Mouse (Mus musculus) skeletal muscle tissue, adult 2 months (tissue): ENCODE measurements around the gene Abcb5.

Source experiments
- DNase-seq: peaks from one replicate; pipeline ENCODE4 v3.0.0-alpha.2; 2012; ENCODE audit warnings: low read depth, low spot score

The Abcb5 gene

DNA sequence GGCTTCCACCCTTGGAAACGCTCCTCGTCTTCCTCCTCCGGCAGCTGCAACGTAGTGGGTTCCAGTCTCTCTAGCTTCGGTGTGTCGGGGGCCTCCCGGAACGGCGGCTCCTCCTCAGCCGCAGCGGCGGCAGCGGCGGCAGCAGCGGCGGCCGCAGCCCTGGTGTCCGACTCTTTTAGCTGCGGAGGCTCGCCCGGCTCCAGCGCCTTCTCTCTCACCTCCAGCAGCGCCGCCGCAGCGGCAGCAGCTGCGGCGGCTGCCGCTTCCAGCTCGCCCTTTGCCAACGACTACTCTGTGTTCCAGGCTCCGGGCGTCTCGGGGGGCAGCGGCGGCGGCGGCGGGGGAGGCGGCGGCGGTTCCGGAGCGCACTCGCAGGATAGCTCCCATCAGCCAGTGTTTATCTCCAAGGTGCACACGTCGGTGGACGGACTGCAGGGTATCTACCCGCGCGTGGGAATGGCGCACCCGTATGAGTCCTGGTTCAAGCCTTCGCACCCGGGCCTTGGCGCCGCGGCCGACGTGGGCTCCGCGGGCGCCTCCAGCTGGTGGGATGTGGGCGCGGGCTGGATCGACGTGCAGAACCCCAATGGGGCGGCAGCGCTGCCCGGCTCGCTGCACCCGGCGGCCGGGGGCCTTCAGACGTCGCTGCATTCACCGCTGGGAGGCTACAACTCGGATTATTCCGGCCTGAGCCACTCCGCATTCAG is 117.6 kb downstream of the Abcb5 start:
- no peak for DNase-seq

DNA sequence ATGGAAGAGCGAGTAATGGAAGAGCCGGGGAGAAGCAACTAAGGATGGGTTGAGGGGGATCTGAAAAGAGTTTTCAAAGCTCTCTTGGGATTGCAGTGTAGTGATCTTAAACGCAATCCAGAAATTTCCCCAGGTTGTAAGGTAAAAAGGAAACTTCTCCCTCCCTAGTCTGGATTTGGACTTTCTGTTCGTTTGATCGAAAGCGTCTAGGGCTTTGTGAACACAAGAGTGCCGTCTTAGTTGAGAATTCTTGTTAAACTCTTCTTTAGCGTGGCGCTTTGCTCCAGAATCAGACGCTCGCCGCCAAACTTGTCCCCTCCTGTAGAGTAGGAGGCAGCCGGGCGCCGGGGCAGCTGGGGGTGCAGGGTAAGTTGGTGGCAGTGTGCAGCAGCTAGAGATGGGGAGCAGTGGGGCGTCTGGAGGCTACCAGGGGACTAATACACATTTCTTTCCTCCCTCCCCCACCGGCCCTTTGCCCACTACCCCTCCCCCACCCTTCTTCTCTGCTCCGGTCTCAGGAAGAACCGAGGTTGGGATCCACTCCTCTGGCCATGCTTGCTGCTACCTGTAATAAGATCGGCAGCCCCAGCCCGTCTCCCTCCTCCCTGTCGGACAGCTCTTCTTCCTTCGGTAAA is 118.2 kb downstream of the Abcb5 start:
- DNase-seq, result no peak

DNA sequence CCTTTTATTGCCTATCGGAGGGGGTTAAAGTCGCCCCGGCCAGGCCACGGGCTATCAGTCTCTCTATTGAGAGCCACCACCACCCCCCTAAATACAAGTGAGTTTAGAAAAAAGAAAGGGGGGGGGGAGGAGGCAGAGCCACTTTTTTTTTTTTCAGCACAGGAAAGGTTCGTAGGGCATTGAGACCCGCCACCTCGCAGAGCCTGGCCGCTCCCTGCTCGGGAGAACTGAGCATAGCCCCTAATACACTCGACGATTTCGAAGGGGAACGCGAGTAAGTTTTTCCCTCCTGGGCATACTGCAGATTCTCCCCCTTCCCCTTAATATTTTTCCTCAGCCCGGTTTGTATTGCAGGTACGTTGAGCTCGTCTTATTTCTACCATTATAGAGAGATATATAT is 118.8 kb downstream of the Abcb5 start:
- DNase-seq, result no peak

DNA sequence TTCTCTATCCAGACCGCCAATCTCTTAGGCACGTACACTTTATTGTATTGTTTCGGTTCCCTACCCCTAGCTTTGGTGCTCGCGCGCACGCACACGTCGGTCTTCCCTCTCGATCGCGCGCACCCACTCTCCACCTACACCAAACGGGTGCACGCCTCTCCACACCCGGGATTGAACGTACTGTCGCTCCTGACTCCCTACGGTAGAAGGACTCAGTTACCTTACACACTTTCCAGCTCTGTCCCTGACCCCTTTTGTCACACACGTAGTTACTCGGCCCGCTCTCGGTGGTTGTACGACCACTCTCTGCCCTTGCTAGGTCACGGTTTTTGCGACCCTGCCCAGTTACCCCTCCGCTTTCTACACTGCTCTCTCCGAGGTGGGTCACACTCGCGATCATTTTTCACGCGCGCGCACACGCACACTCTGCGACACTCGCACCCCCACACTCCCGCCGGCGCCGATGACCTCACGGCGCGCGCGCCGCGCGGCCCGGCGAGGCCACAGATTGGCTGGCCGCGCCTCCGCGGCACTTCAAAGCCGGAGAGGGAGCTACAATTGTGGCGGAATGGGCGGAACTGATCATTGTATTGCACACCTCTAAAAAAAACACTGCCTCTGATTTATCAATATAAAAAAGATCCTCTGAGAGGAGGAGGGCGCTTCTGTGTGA is 119.4 kb downstream of the Abcb5 start:
- DNase-seq, result no peak

DNA sequence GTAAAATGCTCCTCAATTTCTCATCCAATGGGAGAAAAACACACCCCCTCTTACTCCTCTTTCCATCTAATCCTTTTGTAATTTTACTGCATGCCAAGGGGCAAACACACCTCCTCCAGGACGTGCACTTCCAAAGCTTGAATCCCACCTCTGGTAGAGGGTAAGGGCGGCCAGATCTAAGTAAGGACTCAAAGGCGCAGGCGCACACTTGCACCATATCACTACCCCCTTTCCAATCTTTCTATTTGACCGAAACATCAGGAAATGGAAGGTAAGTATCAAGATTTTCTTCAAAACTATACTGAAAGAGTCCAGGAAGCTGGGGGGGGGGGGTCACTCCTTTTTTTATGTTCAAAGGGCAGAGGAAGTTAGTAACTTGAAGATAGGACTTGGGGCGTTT is 120.0 kb downstream of the Abcb5 start, which contains the start of gene Sp8:
Gene Sp8 (plus strand): TSS at position 109 of the 400 bp plus-strand sequence.
- no peak for DNase-seq

DNA sequence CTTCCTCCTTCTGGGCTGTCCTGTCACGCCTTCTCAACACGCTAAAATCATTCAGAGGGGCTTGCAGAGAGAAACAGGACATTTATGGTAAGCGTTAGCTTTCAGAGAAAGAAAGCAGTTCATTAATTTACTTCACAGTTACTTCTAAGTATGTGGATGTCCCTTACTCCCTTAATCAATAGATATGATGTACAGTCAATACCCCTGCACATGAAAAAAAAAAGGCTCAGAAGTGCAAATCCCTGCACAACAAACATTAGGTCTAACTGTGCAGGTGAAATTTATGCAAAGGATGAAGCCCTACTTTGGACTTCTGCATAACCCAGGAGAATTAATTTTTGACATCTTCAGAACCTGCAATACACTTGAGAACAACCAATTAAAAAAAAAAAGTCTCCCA is 120.9 kb downstream of the Abcb5 start:
- DNase-seq, result no peak

DNA sequence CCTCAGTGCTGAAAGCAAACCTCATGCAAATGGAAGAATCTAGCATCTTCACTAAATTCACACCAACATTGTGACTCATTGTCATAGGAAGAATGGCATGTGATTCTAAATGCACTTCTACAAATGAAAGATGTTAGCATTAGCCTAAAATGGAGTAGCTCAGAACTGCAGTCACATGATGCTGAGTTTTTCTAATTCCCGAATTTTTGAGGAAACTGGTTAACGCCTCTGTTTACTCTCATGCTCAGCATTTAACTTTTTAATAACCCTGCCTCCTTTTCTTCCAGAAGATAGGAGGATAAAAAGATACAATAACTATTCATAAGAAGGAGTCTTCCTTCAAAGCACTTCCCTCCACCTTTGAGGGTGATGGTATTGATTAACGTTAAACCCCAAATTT is 121.4 kb downstream of the Abcb5 start:
- DNase-seq, result no peak

DNA sequence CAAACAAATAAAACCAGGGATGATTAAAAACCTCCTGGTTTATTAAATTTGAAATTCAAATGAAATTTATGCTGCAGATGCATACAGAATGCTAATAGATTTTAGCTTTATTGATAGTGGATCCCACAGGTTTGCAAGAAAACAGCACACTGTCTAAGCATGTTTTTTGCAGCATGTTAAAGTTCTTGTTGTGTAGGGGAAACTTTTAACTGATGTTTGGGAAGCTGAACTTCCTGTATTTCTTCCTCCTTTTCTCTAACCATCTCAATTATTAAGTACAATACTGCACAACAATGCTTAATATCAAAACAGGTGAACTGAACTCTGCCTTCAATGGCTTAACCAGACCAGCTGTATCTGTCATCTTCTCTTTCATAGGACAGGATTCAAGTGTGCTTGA is 122.1 kb downstream of the Abcb5 start:
- no peak for DNase-seq

DNA sequence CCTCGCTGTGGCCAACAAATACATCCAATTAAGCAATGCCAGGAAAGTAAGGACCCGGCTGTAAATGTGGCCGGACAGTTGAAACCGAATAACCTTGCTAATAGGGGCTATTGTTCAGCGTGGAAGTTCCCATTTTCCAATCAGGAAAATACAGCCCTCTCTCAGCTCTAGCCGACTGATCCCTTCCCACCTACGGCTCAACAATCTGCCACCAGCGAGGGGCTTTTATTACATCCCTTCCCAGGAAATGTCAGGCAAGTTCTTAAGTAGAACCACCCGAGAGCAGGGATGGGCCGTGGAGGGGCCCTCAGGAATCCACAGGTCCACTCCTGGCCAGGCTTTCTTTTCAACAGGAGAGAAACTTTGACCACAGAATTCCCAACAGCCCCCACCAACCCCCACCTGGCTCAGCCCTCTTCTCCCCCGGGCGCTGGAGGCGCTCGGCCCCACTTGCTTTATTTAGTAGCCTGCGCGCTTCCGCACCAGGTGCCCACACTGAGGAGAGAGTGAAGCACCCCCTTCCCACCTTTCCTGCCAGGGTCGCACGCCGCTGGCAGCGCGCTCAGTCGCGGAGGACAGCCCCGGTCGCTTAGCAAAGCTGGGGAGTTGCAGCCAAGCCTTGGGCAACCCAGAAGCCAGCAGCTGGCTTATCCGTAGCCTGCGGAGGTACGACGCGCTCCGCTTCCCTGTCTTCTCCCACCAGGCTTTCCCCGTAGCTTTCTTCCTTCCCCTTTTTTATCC is 123.4 kb downstream of the Abcb5 start:
- no peak for DNase-seq

DNA sequence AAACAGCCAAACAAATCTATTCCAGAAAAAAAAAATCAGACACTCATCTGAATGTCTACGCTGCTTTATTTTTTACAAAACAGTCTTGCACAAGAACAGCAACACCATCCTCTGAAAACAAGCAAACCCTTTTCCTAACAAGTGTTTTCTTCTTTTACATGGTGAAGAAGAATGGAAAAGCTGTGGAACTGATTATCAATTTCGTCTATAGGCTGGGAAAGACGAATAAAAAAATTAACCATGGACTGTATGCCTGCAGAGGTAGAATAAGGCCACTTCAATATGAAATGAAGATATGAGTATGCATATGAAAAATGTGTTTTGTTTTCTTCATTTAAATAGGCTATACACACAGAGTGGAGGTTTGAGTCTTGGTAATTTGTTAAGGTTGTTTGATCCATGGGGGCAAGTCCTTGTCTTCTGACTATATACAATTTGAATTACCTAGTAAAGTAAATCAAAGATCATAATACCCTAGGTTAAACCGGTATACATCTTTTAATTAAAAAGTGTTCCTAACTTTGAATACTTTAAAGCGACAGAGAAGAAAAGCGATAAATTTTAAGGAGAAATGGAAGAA is 124.2 kb downstream of the Abcb5 start:
- DNase-seq, result no peak

DNA sequence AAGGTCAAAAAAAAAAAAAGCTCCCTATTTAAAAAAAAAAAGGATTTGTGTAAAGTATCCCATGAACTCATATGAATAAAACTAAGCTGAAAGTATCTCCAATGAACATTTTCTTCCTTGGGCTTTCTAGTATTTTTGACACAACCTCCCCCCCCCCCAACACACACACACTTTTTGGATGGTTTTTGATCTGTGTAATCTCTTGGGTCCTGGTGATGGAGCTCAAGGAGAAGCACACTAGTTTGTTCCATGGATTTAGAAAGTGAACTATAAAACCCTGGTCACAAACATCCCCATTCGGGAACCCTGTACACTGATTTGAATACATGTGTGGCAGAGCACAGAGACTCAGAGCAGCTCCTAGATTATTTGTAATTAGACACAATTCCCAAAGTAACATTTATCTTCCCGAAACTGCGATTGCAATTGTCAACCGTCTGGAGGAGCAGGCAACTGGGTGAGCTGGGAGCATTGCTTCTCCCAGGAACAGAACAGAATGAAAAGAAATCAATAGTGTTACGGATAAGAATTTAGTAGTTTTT is 124.8 kb downstream of the Abcb5 start:
- no peak for DNase-seq

DNA sequence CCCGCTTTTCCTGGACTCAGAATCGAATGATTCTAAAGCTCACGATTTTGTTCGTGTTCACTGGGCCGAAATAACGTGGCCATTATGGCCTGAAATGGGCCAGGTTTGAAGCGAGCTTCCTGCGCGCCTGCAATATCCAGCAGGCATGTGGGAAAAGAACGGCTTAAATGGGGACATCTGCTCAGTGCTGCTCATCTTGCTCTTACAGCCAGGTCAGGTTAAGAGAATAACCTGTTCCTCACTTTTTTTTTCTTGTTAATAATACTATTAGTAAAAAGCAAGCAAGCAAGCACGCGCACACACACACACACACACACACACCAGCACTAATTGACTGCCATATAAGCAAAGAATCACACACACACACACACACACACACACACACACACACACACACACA is 125.4 kb downstream of the Abcb5 start:
- no peak for DNase-seq

DNA sequence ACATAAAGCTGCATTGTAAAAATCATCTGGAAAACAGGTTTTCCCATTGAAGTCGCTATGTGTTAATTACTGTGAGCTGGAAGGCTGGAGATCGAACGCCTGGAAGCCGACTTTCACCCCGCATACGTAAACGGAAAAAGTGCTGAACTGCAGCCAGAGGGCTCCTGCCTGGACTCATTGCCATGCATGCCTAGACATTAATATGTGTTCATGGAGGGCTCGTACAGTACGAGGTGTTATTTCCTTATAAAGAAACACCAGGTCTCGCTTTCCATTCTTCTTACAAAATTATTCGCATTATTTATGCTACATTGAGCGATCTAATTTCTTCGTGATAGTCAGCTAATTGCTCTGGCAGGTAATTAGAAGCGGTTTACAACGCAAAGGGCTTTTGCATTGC is 125.9 kb downstream of the Abcb5 start:
- no peak for DNase-seq

DNA sequence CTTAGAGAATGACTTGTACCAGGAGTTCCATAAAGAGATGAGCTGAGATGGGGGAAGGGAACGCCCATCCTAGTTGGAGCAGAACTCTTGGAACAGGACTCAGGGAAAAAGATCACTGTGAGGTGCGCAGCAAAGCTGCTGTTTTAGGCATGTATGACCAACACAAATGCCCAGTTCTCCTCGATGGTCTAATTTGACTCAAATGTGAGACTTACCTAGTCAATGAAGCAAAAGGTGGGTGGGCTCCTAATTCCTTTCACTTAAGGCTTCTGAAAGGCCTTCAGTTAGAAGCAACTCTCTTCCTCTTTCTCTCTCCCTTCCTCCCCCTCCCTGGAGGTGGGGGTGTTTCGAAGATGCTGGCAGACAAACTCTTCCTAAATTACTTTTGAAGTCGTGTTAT is 126.8 kb downstream of the Abcb5 start:
- no peak for DNase-seq

DNA sequence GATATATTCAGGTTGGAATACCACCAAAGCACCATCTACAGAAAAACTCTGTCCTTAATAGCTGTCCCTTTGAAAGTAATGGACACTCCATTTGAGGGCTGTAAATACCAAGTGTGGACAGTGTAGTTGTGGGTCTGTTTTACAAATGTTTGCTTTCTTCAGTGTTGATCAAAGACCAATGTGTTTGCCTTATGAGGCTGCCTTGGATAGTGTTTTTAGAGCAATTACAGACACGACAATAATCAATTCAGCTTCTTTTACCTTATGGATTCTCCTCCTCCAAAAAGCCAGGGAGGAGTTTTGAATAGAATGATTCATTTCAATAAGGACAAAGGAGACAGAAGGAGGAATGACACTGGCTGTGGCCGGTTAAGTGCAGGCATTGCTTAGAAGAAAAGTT is 128.0 kb downstream of the Abcb5 start:
- no peak for DNase-seq

DNA sequence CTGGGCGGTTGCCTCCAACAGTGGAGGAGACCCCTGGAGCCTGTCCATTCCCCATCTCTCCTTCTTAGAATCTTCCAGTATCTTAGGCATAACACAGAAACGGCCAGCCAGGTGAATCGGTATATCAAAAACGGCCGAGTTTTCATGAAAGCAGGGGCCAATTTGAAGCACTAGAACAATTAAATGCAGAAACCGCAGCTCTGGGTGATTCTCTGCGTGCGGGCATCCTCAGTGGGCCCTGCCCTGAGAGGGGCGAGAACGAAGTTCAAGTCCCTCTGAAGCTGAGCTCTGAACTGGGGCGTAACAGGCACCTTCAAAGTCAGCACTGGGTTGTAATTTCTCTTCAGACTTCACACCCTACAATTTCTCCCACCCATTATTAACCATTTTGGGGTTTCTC is 128.9 kb downstream of the Abcb5 start:
- no peak for DNase-seq

DNA sequence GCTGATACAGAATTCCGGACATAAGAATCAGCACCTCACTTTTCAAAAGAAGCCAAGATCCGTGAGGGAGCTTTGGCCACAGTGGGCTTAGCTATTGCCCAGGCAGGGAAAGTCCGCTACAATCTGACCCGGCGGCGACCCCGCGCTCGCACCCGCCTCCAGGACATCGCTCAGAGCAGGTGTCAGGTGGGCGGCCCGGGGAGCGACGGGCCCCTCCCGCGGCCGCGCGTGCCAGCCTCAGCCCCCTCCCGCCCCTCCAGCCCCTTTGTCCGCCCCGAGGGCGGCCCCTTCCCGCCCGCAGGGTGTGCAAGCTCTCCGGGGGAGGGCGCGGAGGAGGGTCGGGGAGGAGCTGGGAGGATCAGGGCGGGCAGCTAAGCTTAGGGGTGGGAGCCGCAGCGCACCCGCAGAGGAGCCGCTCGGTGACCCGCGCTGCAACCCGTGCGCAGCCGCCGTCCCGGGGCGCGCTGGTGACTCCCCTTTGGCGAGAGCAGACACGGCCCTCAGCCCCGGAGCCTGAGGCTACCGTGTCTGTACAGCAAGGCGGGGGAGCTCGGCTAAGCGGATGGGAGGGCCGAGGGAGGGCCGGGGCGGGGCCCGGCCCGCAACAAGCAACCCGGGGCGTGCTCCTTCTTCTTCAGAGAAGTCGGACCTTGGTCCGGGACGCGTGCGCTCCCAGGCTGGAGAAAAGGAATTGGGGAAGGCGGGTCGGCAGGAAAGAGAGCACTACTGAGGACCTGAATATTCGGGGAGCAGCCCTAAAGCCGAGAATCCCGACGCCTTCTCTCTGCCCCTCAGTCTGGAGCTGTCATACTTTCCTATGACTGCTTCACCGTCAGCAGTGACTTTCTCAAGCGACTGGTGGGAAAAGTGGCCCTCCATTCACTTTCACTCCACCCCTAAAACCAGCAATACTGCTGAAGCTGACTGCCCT is 129.5 kb downstream of the Abcb5 start:
- no peak for DNase-seq

DNA sequence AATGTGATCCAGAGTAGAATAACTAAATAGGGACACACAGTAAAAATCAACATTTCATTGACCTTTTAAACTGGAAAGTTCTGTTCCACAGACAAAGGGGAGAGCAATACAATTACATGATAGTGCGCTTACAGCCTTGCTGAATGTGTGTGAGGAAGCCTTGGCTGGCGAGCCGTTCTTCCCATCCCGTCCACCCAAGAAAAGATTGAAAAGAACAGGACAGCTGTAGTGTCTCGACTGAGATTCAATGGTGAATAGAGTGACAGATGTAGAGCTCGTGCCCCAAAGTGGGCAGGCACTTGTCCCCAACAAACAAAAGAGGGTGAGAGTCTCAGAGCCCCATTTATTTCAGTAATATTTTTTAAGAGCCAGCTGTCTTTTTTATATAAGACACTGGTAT is 136.3 kb downstream of the Abcb5 start:
- DNase-seq, result no peak
